Mouse (Mus musculus): ENCODE measurements at regions not wholly inside any gene's neighbourhood (a gene's known extent, or its start where the extent isn't known, plus 50 kb on each side); places are given as distances from the start of the nearest gene placed in this dataset.

- TF ChIP-seq CTCF (IDR thresholded peaks at IDR 0.05; ENCODE audit: low read depth) (no peak), EP300 (IDR thresholded peaks at IDR 0.05; ENCODE audit: low read depth) (no peak)
These were observed 365.9 kb downstream of the Pdcd6ip start for GRCm38 (mm10) chr9:113342131-113342530.

All from liver, postnatal 0 days (tissue).